Mouse (Mus musculus) adrenal gland, adult 2 months (tissue): ENCODE results near the gene Ankrd1. TPM values are rescaled to one million over a fixed set of nuclear protein-coding genes. Genes with fewer than 3 reads are reported as not detected.

Source experiments
- DNase-seq: peaks from one replicate; pipeline ENCODE4 v3.0.0; 2021
- polyA plus RNA-seq: library from polyadenylated mRNA; depleted of rRNA; stranded (reverse); fragments of >200 nt; gene quantifications from 2 replicates; pipeline ENCODE4 v1.2.3, GENCODE M21; 2012; rRNA removed
- total RNA-seq, 2 experiments: library from RNA; stranded (reverse); gene quantifications; 2 replicates each; pipeline ENCODE4 v1.2.3; 2021

Ankrd1 gene
- total and polyA plus RNA-seq, 3 experiments = not detected

GRCm38 (mm10) chr19:36110465-36110864, 9.4 kb downstream of the Ankrd1 start:
- DNase-seq = no peak

DNA sequence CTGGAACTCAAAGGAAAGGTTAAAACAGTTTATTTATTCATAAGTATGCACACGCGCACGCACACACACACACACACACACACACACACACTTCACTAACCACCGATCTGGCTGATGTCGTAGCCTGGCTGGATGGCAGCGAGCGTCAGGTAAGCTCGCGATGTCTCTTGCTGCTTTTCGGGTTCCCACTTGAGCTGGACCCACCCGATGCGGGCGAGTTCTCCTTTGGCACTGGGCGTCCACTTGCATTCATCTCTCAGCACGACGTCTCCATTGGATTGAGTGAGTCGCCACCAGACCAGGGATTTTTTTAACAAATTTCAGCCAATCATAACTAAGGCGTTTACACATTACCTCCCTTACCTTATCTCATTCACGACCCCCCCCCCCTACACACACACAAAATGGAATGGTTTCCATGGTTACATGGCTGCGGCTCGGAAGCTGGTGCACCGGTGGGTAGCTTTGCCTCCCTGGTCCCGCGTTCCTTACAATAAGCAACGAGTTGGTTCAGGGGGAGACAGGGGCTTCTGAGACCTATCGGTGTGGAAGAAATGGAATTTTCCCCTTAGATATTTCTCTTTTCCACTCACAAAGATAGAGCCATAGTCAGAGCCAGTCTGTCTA, 10.5 kb downstream of the Ankrd1 start:
- no peak for DNase-seq

DNA sequence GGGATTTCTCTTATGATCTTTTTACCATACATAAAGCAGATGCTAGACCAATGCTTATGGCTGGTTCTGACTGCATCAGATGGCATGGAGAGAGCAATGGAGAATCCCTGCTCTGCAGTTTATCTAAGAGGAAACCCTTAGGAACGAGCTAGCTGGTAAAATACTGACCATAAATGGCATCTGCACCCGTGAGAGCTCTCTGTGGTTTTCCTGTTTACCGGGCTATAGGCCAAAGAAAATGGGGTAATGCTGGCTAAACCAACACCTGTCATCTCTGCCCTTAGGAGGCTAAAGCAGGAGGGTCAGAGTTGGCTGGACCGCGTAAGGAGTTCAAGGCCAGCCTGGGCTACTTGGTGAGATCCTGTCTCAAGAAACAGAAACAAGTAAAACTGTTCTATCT, 16.0 kb downstream of the Ankrd1 start:
- DNase-seq = no peak

DNA sequence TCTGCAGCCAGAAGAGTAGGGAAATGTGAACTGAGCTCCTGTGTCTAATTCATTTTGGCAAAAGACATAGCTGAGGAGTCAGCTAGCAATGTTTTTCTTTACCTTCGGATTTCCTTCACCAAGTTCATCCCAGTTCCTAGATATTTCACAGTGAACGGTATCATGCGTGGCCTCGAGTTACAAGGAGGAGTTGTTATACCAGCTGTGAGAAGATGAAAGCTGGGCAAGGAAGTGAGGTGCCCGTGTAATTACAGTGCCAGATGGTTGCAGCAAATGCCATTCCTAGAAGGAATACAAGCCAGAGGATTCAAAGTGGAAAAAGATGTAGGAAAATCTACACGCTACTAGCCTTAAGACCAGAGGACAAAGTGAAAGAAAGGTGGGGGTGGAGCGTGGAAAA, 21.0 kb downstream of the Ankrd1 start:
- no peak for DNase-seq

GRCm38 (mm10) chr19:36098265-36098664, 21.6 kb downstream of the Ankrd1 start:
- DNase-seq = no peak

DNA sequence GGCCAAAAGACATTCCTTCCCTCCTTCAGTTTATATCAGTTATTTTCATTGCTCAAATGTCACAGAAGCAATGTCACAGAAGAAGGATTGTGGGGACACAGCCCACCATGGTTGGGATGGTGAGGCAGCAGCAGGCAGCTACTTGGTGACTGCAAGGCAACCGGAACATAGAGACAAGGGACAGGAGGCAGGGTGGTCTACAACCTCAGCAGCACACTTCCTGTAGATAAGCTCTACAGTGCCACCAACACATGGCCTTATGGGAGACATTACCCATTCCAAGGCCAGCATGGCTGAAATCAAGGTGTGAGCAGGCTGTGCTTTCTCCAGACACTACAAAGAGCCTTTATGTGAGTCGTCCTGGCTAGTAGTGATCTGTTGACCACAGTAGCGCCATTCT, 22.7 kb downstream of the Ankrd1 start:
- DNase-seq = no peak

- DNase-seq = no peak
Observed at GRCm38 (mm10) chr19:36090781-36091180, 29.1 kb downstream of the Ankrd1 start.

- DNase-seq = peak; percentile 90
Observed at GRCm38 (mm10) chr19:36083262-36084225, 36.4 kb downstream of the Ankrd1 start, which contains the start of gene Rpp30. Gene Rpp30 (plus strand): TSS chr19:36083716.

GRCm38 (mm10) chr19:36082606-36083261, 37.2 kb downstream of the Ankrd1 start:
- DNase-seq = peak; percentile 35

- DNase-seq = no peak
Observed at GRCm38 (mm10) chr19:36062801-36063529, 56.9 kb downstream of the Ankrd1 start.

Other genes with a start within 250 kb of the Ankrd1 start
- gene Htr7, start 62.6 kb downstream of the Ankrd1 start, total RNA-seq = not detected
- gene Htr7, start 62.6 kb downstream of the Ankrd1 start, polyA plus RNA-seq = 0.09 and 0.29 TPM in 2 replicates
- gene Rpp30, start 36.4 kb downstream of the Ankrd1 start, total RNA-seq = 10 to 100 TPM; 18.8 to 19.0 TPM
- gene Rpp30, start 36.4 kb downstream of the Ankrd1 start, polyA plus RNA-seq = 0.36 TPM in 2 replicates
- gene Pcgf5, start 228.2 kb upstream of the Ankrd1 start, total RNA-seq = 10 to 100 TPM; 21.0 to 31.9 TPM
- 1.9 and 2.5 TPM in 2 replicates for gene Pcgf5, start 228.2 kb upstream of the Ankrd1 start, polyA plus RNA-seq